Mouse (Mus musculus) lung, embryonic 14.5 days (tissue): ENCODE measurements around the gene Msrb2. TPM values are rescaled to one million over a fixed set of nuclear protein-coding genes. Genes with fewer than 3 reads are reported as not detected.

ENCODE experiments used
- ATAC-seq: fragments of 200-750 bp; cut with Nextera tagmentation; 2 replicates; pipeline ENCODE4 v1.8.0; 2017; ENCODE audit warnings: mild to moderate bottlenecking, moderate TSS enrichment, moderate library complexity; ENCODE audit not compliant: insufficient read depth
- DNase-seq: peaks from one replicate; pipeline ENCODE4 v3.0.0-alpha.2; 2015
- H3K27ac ChIP-seq: fragments of 300-500 bp; sonication (generic); 2 replicates; pipeline ENCODE4 v1.5.1; 2014; ENCODE audit warnings: low read depth, mild to moderate bottlenecking, moderate library complexity
- H3K27me3 ChIP-seq: fragments of 300-500 bp; sonication (generic); 2 replicates; pipeline ENCODE4 v1.6.1; 2014; ENCODE audit warnings: low read length, control low read depth; ENCODE audit not compliant: insufficient read depth
- H3K36me3 ChIP-seq: fragments of 300-500 bp; sonication (generic); 2 replicates; pipeline ENCODE4 v1.6.1; 2014; ENCODE audit warnings: control low read depth; ENCODE audit not compliant: insufficient read depth
- H3K4me1 ChIP-seq: fragments of 300-500 bp; sonication (generic); 2 replicates; pipeline ENCODE4 v1.6.1; 2014; ENCODE audit warnings: antibody characterized with exemption, control low read depth; ENCODE audit not compliant: insufficient read depth
- H3K4me2 ChIP-seq: fragments of 300-500 bp; sonication (generic); 2 replicates; pipeline ENCODE4 v1.6.1; 2014; ENCODE audit warnings: mild to moderate bottlenecking
- H3K4me3 ChIP-seq: fragments of 300-500 bp; sonication (generic); 2 replicates; pipeline ENCODE4 v1.5.1; 2014; ENCODE audit warnings: low read depth, low read length
- H3K9ac ChIP-seq: fragments of 300-500 bp; sonication (generic); 2 replicates; pipeline ENCODE4 v1.6.1; 2014
- H3K9me3 ChIP-seq: fragments of 300-500 bp; sonication (generic); 2 replicates; pipeline ENCODE4 v1.6.1; 2016; ENCODE audit warnings: low read depth, low read length, control low read depth
- CTCF ChIP-seq: IDR thresholded peaks from 2 replicates; pipeline ENCODE4 v1.5.1; 2016; ENCODE audit warnings: antibody characterized with exemption, low read depth
- WGBS: fragments of 180-500 bp; shearing (Covaris S2); extraction: QIAGEN DNeasy Blood & Tissue Kit; methylation state at CpG from one replicate; pipeline ENCODE4 v1.1.7; 2014; 5-methylcytosine and 5-hydroxymethylcytosine counted together
- polyA plus RNA-seq: library from polyadenylated mRNA; unstranded; fragments of >200 nt; fragmentation: Nextera tagmentation; extraction: Ambion mirVana; gene quantifications from 2 replicates; pipeline ENCODE4 v1.2.1, GENCODE M21; 2014

Msrb2 gene
- polyA plus RNA-seq, 1 experiment from 2014 or later = 24.8 TPM

DNA sequence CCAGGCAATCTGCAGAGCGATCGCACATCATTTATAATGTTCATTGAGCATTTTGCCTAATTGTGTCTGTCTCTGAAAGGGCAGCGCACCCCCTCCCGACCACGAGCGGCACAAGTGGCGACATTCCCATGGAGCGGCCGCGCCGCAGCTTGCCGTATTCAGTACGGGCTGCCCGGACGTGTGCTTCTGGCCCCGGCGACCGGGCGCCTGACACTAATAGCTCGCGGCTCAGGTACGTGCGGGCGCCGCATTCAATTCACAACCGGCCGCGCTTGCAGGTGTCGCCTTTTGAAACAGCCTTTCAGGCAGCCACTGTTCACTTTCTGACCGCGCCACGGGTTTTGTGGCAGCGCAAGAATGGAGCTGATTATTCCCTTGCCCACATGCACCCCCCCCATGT is 59.5 kb downstream of the Msrb2 start:
- TF ChIP-seq CTCF = no peak
- WGBS = 1% methylated on average over 33 of the region's 33 CpGs
- DNase-seq (peak; percentile 25), ATAC-seq (no peak)
- Histone ChIP-seq H3K27ac (no peak overlapping the region), H3K27me3 (peaks cover 71% of the 10 kb centered on the region), H3K4me1 (no peaks in the 10 kb centered on the region), H3K9me3 (no peaks in the 10 kb centered on the region), H3K36me3 (no peaks in the 10 kb centered on the region), H3K4me3 (no peak overlapping the region; the same call in 1 of the 2 replicates), H3K4me2 (peak overlapping the region; percentile 36; the same call in 1 of the 2 replicates), H3K9ac (no peak overlapping the region)

DNA sequence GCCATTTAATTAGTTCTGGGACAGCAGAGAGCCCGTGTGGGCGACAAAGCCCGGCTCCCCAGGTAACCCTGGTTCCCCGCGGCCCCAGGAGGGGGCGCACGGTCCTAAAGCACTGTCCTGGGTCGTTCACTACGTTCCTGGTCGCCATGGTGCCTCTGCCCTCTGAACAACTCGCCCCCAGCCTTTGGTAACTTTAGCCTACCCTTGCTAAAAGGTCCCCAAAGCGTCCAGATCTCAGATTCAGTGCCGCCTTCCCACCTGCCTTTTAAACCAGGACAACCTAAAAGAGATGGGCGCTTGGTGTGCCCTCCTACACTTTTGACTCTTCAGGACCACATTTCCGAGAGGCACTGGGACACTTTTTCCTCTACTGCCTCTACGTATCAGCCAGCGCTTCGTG is 59.9 kb downstream of the Msrb2 start:
- Histone ChIP-seq H3K9me3 (no peaks in the 10 kb centered on the region), H3K4me1 (no peaks in the 10 kb centered on the region), H3K27ac (no peak overlapping the region), H3K27me3 (peaks cover 72% of the 10 kb centered on the region), H3K4me3 (no peak overlapping the region; the same call in 1 of the 2 replicates), H3K9ac (no peak overlapping the region), H3K36me3 (no peaks in the 10 kb centered on the region), H3K4me2 (no peak overlapping the region)
- ATAC-seq (no peak), DNase-seq (peak; percentile 44)
- WGBS = 0% methylated on average over 18 of the region's 18 CpGs
- peak; percentile 51 for TF ChIP-seq CTCF

DNA sequence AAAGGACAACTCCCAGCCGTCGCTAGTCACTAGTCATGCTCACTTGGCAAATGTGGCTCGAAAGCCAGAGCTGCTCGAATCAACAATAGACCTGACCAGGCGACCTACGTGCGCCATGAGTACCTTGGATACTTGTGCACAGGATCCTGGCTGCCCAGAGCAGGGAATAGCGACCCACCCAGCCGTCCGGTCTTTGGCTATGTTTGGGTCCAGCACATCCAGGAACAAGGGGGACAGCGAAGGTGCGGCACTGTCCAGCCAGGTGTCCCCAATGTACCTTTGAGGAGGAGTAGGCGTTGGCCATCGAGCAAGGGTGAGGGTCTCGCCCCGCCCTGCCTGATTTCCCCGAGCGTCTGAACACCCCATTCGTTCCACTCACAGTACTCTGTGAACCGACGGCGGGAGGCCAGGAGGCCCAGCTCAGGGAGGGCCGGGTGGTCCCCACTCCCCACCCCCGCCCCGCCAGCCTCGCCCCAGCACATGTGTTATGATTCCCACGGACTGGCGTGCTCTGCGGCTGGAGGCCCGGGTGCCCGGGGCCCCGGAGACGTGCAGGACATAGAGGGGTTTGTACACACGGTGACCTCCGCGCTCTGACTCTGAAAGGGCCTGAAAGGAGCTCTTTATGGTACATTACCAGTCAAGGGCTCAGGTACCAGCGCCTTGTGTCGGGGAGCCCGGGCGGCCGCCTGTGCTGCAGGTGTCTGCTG is 60.5 kb downstream of the Msrb2 start:
- Histone ChIP-seq H3K9ac (no peak overlapping the region), H3K36me3 (no peaks in the 10 kb centered on the region), H3K4me2 (no peak overlapping the region), H3K4me1 (no peaks in the 10 kb centered on the region), H3K9me3 (no peaks in the 10 kb centered on the region), H3K27ac (no peak overlapping the region), H3K27me3 (peaks cover 71% of the 10 kb centered on the region), H3K4me3 (no peak overlapping the region)
- TF ChIP-seq CTCF = no peak
- ATAC-seq (no peak), DNase-seq (no peak)
- WGBS = 3% methylated on average over 41 of the region's 41 CpGs

GRCm38 (mm10) chr2:19444346-19444745 is 73.1 kb downstream of the Msrb2 start:
- 5% methylated on average over 9 of the region's 9 CpGs for WGBS
- Histone ChIP-seq H3K27me3 (peaks cover 83% of the 10 kb centered on the region), H3K9me3 (no peaks in the 10 kb centered on the region), H3K4me3 (no peak overlapping the region), H3K36me3 (no peaks in the 10 kb centered on the region), H3K27ac (no peak overlapping the region), H3K4me1 (0 out of 2 replicates have a peak, but pooled peaks cover 4% of the 10 kb centered on the region), H3K4me2 (no peak overlapping the region), H3K9ac (no peak overlapping the region)
- no peak for DNase-seq
- ATAC-seq = no peak
- TF ChIP-seq CTCF = no peak

Other genes starting within 250 kb of the Msrb2 start
- gene Armc3, start 172.1 kb upstream of the Msrb2 start, polyA plus RNA-seq = 0.11 and 0.26 TPM in 2 replicates
- not detected in 2 replicates for gene Ptf1a, start 74.2 kb downstream of the Msrb2 start, polyA plus RNA-seq
- not detected in 2 replicates for gene 4921504E06Rik, start 182.5 kb downstream of the Msrb2 start, polyA plus RNA-seq